Mouse (Mus musculus): ENCODE measurements around the gene Tmem212. TPM values are rescaled to one million over a fixed set of nuclear protein-coding genes. Genes with fewer than 3 reads are reported as not detected.

The Tmem212 gene
- total RNA-seq, 1 experiment: not detected

DNA sequence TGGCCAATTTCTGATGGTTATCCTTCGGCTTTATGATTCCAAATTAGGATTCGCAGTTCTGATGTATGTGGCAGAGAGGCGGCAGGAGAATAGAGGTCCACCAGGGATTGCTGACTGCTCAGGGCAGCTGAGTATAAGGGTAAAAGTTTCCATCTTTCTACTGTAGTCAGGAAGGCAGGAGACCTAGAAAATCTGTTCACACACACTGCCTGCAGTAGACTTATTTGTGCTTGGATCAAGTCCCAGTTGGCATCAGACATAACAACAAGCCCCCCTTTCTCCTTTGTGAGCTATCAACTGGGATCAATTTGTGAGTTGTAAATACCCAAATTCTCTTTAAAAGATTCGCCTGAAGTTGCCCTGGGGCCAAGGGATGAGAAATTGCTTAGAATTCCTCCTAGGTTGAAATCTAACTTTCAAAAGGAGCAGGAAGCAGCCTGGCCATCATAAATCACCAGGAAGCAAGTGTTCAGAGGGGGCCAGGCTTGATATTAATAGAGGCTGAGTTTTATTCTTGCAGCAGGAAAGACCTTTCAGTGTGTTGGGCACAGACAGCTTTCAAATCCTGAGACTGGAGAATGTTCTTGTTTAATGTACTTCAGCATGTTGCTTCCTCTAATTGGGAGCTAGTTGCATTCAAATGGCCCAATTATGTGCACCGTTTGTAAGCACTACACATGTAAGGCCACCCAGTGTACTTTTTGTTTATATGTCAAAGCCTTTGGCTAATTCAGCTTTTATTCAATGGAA, 41.6 kb downstream of the Tmem212 start:
- no peak overlapping the region for H3K4me3 ChIP-seq (ENCODE audit: insufficient read depth in 1 of 2, low read depth in 1 of 2, low read length in 2 of 2, poor library complexity in 1 of 2, severe bottlenecking in 1 of 2)
- H3K27ac ChIP-seq (ENCODE audit: insufficient read depth, low read depth, low read length, poor library complexity, severe bottlenecking): no peak overlapping the region
- no peak overlapping the region for H3K9ac ChIP-seq (ENCODE audit: insufficient read depth, low read depth, low read length, poor library complexity, severe bottlenecking)
- no peak for DNase-seq (ENCODE audit: low read depth, low spot score)
- H3K36me3 ChIP-seq (ENCODE audit: control insufficient read depth, insufficient read depth, low read length, poor library complexity, severe bottlenecking): no peaks in the 10 kb centered on the region
- H3K9me3 ChIP-seq (ENCODE audit: control insufficient read depth, insufficient read depth, low read depth, low read length): no peaks in the 10 kb centered on the region
- H3K4me1 ChIP-seq (ENCODE audit: control insufficient read depth in 2 of 2, insufficient read depth in 2 of 2, low read length in 2 of 2, poor library complexity in 1 of 2): no peaks in the 10 kb centered on the region
- no peak for TF ChIP-seq MAFK (IDR thresholded peaks at IDR 0.05; ENCODE audit: insufficient read depth, low read depth, low read length)
- no peak for TF ChIP-seq HCFC1 (IDR thresholded peaks at IDR 0.05; ENCODE audit: borderline replicate concordance, insufficient read depth, low read length)
- no peak for TF ChIP-seq ZC3H11A (IDR thresholded peaks at IDR 0.05; ENCODE audit: borderline replicate concordance, low read depth, low read length)
- TF ChIP-seq CHD2 (IDR thresholded peaks at IDR 0.05; ENCODE audit: low read depth, low read length): no peak
- TF ChIP-seq ZNF384 (IDR thresholded peaks at IDR 0.05; ENCODE audit: low read depth, low read length): no peak
- in situ Hi-C loops (cut with MboI; ENCODE audit: low sequenced_read_pairs in 2 of 2, unreplicated experiment in 2 of 2): no loop called here

DNA sequence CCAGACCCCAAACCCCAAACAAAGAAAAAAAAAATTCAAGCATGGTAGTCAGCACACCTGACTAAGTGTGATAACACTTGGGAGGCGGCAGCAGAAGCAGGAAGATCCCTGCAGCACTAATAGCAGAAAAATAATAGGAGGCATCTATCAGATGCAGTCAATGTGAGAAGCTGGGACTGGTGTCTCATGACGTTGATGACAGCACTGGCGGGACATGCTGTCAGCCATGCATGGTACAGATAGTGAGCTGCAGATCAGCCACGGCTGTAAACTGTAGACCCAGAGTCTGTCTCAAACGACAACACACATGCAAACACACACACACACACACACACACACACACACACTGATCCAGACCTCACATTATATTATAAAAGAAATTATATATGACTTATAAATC, 52.9 kb downstream of the Tmem212 start:
- H3K4me1 ChIP-seq (ENCODE audit: control insufficient read depth in 2 of 2, insufficient read depth in 2 of 2, low read length in 2 of 2, poor library complexity in 1 of 2): no peaks in the 10 kb centered on the region
- H3K27ac ChIP-seq (ENCODE audit: insufficient read depth, low read depth, low read length, poor library complexity, severe bottlenecking): no peak overlapping the region
- H3K4me3 ChIP-seq (ENCODE audit: insufficient read depth in 1 of 2, low read depth in 1 of 2, low read length in 2 of 2, poor library complexity in 1 of 2, severe bottlenecking in 1 of 2): no peak overlapping the region
- TF ChIP-seq ZNF384 (IDR thresholded peaks at IDR 0.05; ENCODE audit: low read depth, low read length): no peak
- no peak for TF ChIP-seq CHD2 (IDR thresholded peaks at IDR 0.05; ENCODE audit: low read depth, low read length)
- TF ChIP-seq HCFC1 (IDR thresholded peaks at IDR 0.05; ENCODE audit: borderline replicate concordance, insufficient read depth, low read length): no peak
- no peak for TF ChIP-seq ZC3H11A (IDR thresholded peaks at IDR 0.05; ENCODE audit: borderline replicate concordance, low read depth, low read length)
- TF ChIP-seq MAFK (IDR thresholded peaks at IDR 0.05; ENCODE audit: insufficient read depth, low read depth, low read length): no peak
- H3K9ac ChIP-seq (ENCODE audit: insufficient read depth, low read depth, low read length, poor library complexity, severe bottlenecking): no peak overlapping the region
- in situ Hi-C loops (cut with MboI; ENCODE audit: low sequenced_read_pairs in 2 of 2, unreplicated experiment in 2 of 2): no loop called here
- no peak for DNase-seq (ENCODE audit: low read depth, low spot score)
- no peaks in the 10 kb centered on the region for H3K36me3 ChIP-seq (ENCODE audit: control insufficient read depth, insufficient read depth, low read length, poor library complexity, severe bottlenecking)
- H3K9me3 ChIP-seq (ENCODE audit: control insufficient read depth, insufficient read depth, low read depth, low read length): no peaks in the 10 kb centered on the region

DNA sequence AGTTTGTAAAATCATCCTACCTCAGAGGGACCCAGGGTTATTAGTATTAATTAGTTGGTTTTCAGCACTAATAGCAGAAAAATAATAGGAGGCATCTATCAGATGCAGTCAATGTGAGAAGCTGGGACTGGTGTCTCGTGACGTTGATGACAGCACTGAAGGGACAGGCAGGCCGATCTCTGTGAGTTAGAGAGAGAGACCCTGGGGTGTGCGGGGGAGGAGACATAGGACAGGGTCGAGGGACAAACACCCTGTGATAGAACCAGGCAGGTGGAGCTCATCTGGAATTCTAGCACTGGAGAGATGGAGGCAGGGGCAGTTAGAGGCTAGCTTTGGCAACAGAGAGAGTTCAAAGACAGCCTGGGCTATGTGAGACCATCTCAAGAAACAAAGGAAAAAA, 53.3 kb downstream of the Tmem212 start:
- no peak for TF ChIP-seq ZNF384 (IDR thresholded peaks at IDR 0.05; ENCODE audit: low read depth, low read length)
- no peak for TF ChIP-seq HCFC1 (IDR thresholded peaks at IDR 0.05; ENCODE audit: borderline replicate concordance, insufficient read depth, low read length)
- no peak for TF ChIP-seq CHD2 (IDR thresholded peaks at IDR 0.05; ENCODE audit: low read depth, low read length)
- no peak for TF ChIP-seq ZC3H11A (IDR thresholded peaks at IDR 0.05; ENCODE audit: borderline replicate concordance, low read depth, low read length)
- no peak for TF ChIP-seq MAFK (IDR thresholded peaks at IDR 0.05; ENCODE audit: insufficient read depth, low read depth, low read length)
- no peak overlapping the region for H3K4me3 ChIP-seq (ENCODE audit: insufficient read depth in 1 of 2, low read depth in 1 of 2, low read length in 2 of 2, poor library complexity in 1 of 2, severe bottlenecking in 1 of 2)
- H3K4me1 ChIP-seq (ENCODE audit: control insufficient read depth in 2 of 2, insufficient read depth in 2 of 2, low read length in 2 of 2, poor library complexity in 1 of 2): no peaks in the 10 kb centered on the region
- H3K9ac ChIP-seq (ENCODE audit: insufficient read depth, low read depth, low read length, poor library complexity, severe bottlenecking): no peak overlapping the region
- H3K36me3 ChIP-seq (ENCODE audit: control insufficient read depth, insufficient read depth, low read length, poor library complexity, severe bottlenecking): no peaks in the 10 kb centered on the region
- no peak overlapping the region for H3K27ac ChIP-seq (ENCODE audit: insufficient read depth, low read depth, low read length, poor library complexity, severe bottlenecking)
- in situ Hi-C loops (cut with MboI; ENCODE audit: low sequenced_read_pairs in 2 of 2, unreplicated experiment in 2 of 2): no loop called here
- DNase-seq (ENCODE audit: low read depth, low spot score): no peak
- H3K9me3 ChIP-seq (ENCODE audit: control insufficient read depth, insufficient read depth, low read depth, low read length): no peaks in the 10 kb centered on the region

DNA sequence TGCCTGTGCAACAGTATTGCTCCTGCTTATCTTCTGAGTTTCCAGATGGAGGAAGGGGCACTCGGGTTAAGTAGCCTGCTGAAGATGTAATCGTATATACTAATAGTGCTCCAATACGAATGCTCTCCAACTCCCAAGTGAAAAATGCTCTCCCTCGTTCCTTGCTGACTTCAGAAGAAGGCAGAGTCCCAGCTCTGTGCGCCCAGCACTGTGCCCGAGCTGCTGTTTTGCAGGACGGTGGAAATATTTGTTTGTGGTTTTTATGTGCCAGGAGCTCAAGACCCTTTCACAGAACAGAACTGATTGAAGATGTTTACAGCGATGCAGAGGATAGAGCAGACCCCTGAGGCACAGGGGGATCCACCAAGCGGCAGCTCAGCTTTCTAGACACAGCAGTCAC, 55.9 kb downstream of the Tmem212 start:
- Histone ChIP-seq H3K27ac (ENCODE audit: insufficient read depth, low read depth, low read length, poor library complexity, severe bottlenecking) (no peak overlapping the region), H3K4me3 (ENCODE audit: insufficient read depth in 1 of 2, low read depth in 1 of 2, low read length in 2 of 2, poor library complexity in 1 of 2, severe bottlenecking in 1 of 2) (no peak overlapping the region), H3K36me3 (ENCODE audit: control insufficient read depth, insufficient read depth, low read length, poor library complexity, severe bottlenecking) (no peaks in the 10 kb centered on the region), H3K9ac (ENCODE audit: insufficient read depth, low read depth, low read length, poor library complexity, severe bottlenecking) (no peak overlapping the region), H3K4me1 (ENCODE audit: control insufficient read depth in 2 of 2, insufficient read depth in 2 of 2, low read length in 2 of 2, poor library complexity in 1 of 2) (no peaks in the 10 kb centered on the region), H3K9me3 (ENCODE audit: control insufficient read depth, insufficient read depth, low read depth, low read length) (no peaks in the 10 kb centered on the region)
- DNase-seq (ENCODE audit: low read depth, low spot score): no peak
- TF ChIP-seq ZC3H11A (IDR thresholded peaks at IDR 0.05; ENCODE audit: borderline replicate concordance, low read depth, low read length): no peak
- no peak for TF ChIP-seq CHD2 (IDR thresholded peaks at IDR 0.05; ENCODE audit: low read depth, low read length)
- TF ChIP-seq ZNF384 (IDR thresholded peaks at IDR 0.05; ENCODE audit: low read depth, low read length): no peak
- TF ChIP-seq MAFK (IDR thresholded peaks at IDR 0.05; ENCODE audit: insufficient read depth, low read depth, low read length): no peak
- no peak for TF ChIP-seq HCFC1 (IDR thresholded peaks at IDR 0.05; ENCODE audit: borderline replicate concordance, insufficient read depth, low read length)
- in situ Hi-C loops (cut with MboI; ENCODE audit: low sequenced_read_pairs in 2 of 2, unreplicated experiment in 2 of 2): no loop called here
